Mouse (Mus musculus): ENCODE measurements at regions not wholly inside any gene's neighbourhood (a gene's known extent, or its start where the extent isn't known, plus 50 kb on each side); places are given as distances from the start of the nearest gene placed in this dataset.

GRCm38 (mm10) chr8:18268301-18268700 is 709.8 kb downstream of the Defb40 start:
- no peak for TF ChIP-seq POLR2A (IDR thresholded peaks at IDR 0.05; ENCODE audit: extremely low read depth, insufficient read depth, low read length)
- no peak for TF ChIP-seq CTCF (IDR thresholded peaks at IDR 0.05; ENCODE audit: extremely low read depth, insufficient read depth, low read length)

Data from cortical plate, adult 2 months (tissue).